Mouse (Mus musculus) skeletal muscle tissue, adult 2 months (tissue): ENCODE measurements around the gene Cybrd1.

Source experiments
- DNase-seq: peaks from one replicate; pipeline ENCODE4 v3.0.0-alpha.2; 2012; ENCODE audit warnings: low read depth, low spot score

Cybrd1 gene

DNA sequence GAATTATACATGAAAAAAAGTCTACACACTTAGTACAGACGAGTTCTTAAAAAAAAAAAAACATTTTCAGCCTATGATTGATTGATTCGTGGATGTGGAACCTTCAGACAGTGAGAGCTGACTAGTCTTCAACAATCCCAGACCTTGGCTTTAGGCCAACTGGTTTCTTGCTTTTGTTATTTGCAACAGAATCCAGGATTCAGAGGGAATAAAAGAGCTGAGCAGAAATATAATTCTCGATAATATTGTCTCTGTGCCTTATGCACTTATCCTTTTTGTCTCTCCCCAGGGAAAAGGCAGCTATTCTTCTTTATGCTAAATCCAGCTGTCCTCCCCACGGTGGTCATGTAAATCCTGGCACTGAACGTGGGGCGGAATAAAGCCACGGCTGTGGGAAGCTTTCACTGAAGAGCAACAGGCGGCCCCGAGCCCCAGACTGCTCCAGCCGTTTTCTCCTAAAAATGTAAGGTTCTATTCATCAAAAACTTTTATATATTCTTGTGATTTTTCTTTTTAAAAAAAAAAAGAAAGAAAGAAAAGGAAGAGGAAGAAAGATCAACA is 50.8 kb downstream of the Cybrd1 start:
- DNase-seq, result no peak

- no peak for DNase-seq
These were observed 55.3 kb downstream of the Cybrd1 start for GRCm38 (mm10) chr2:71173031-71173430.

DNA sequence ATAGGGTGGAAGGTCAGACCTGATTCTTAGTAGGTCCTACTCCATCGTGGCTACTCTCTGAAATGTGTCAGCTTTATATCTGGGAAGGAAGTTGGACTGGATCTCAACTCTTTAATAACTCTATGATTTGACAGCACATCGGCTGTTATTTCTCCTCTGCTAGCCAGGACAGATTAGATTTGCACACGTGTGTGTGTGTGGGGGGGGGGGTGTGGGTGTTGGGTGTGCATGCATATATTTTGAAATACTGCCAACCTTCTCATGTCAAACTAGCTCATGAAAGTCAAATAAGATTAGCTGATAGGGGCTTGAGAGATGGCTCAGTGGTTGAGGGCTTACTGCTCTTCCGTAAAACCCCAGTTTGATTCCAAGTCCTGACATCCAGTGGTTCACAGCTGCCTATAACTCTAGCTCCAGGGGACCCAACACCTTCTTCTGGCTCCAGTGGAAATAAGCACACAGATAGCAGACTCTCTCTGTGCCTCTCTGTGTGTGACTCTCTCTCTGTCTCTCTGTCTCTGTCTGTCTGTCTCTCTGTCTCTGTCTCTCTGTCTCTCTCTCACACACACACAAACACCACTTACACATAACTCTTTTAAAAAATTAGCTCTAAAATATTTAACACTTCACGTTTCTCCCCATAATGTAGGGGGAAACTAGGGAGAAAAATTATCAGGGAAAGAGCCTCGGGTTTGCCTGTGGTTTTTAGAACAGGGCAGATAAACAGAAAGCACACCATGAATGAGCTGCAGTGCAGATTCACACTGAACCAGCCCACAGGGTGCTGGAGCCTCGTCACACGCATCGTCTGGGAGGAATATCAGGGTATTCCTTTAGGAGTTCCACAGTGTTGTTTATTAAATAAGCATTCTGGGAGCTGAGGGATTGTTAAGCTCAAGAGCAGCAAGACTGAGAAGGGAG is 58.9 kb downstream of the Cybrd1 start:
- DNase-seq, result no peak

DNA sequence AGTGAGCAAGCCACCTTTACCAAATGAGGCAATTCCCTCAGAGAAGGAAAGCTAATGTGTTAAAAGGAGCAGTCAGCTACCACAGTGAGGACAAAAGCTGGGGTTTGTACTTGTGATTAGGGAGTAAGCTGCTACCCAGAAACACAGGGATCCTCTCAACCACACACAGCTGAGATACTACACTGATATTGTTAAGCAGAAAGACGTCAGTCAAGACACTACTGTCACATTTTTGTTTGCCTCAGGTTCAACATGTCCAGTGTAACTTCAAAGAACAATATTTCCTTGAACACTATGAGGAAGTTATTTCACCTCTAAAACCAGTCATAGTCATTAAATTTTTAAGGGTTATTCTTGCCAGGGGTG is 59.5 kb downstream of the Cybrd1 start:
- DNase-seq, result no peak

DNA sequence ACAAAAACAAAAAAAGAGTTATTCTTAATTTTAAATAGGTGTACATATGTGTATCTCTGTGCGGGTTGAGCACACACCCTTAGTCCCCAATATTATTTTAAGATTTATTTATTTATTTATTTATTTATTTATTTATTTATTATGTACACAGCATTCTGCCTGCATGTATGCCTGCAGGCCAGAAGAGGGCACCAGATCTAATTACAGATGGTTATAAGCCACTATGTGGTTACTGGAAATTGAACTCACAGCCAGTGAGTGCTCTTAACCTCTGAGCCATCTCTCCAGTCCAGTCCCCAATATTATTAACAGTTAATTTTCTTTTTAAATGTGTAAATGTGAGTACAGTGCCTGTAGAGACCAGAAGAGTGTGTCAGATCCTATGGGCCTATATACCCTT is 60.0 kb downstream of the Cybrd1 start:
- no peak for DNase-seq

DNA sequence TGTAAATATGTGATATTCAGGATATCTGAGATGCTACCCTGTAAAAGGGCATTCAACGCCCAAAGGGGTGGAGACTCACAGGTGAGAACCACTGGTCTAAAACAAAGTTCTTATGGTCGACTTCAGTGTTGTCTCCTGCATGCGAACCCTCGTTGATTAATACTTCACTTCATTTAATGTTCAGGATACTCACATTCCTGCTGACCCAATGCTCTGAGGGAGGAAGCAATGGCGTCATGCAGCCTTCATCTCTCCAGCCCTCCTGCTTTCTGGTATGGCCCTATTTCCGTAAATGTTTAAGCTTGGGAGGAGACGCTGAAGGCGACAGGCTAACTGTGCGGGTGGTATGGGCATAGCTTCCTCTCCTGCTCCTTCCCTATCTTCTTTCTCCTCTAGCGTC is 62.0 kb downstream of the Cybrd1 start:
- DNase-seq, result no peak

GRCm38 (mm10) chr2:71180566-71181217 is 63.0 kb downstream of the Cybrd1 start:
- DNase-seq, result no peak

- DNase-seq, result no peak
These were observed 70.2 kb downstream of the Cybrd1 start for GRCm38 (mm10) chr2:71187950-71188349.

GRCm38 (mm10) chr2:71188861-71189260 is 71.1 kb downstream of the Cybrd1 start:
- DNase-seq, result no peak

GRCm38 (mm10) chr2:71191391-71192194 is 73.9 kb downstream of the Cybrd1 start:
- no peak for DNase-seq

DNA sequence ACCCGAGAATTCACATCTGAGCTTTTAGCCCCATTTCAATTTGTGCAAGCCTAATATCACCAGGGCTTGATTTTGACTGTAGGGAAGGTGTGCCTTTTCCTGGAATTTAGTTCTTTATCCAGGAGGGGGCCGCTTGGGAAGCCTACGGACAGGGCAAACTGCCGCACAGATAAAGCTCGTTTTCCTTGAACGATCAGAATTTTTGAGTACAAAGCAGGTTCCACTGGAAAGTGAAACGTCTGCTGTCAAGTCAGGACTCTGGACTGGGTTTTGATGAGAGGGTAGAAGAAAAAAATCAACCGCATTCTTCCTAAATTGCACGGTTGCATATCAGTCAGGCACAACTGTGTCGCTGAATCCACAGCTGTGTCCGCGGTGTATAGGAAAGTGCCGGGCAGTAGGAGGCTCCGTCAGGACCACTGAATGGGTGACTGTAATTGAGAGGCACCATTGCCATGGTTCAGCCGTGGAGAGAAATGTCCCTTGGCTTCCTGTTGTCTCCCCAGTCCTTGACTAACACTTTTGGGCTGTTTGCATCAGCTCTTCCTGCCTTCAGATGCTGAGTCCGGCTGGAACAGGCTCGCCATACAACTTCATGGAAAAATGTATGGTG is 74.6 kb downstream of the Cybrd1 start:
- no peak for DNase-seq
